Mouse (Mus musculus): ENCODE data around the gene Gm648.
"Not testable (repeated sequence)": the region's sequence is repeated elsewhere in the genome, so short reads cannot be mapped to it uniquely, and the experiment has no call there.

DNA sequence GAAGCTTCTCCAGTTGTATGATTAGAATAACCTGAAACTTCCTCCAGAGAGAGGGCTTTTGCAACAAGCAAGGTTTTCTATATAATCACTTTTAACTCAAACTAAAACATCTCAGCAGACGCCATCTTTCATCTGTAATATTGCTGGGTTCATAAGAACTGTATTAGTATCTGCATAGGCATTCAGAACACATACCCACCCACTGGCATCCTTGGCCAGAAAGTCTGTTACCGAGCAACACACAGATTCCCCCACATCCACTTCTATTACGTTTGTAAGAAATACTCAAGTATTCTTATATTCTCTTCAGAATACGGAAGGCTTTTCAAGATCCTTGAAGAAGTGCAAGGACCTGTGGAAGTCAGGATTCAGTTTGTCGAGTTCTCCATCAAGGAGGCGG, 25.0 kb downstream of the Gm648 start, which contains the start of gene Gm10477:
- not testable (repeated sequence) for TF ChIP-seq MAFK (IDR thresholded peaks at IDR 0.05; ENCODE audit: insufficient read depth, low read depth, low read length); CHD2 (IDR thresholded peaks at IDR 0.05; ENCODE audit: low read depth, low read length); ZNF384 (IDR thresholded peaks at IDR 0.05; ENCODE audit: low read depth, low read length)
